Mouse (Mus musculus) heart, adult 2 months (tissue): ENCODE data around the gene Tmem102. TPM values are rescaled to one million over a fixed set of nuclear protein-coding genes. Genes with fewer than 3 reads are reported as not detected.

ENCODE experiments used
- DNase-seq, 2 experiments: peaks; one replicate each; pipeline ENCODE4 v3.0.0; 2021
- H3K27ac ChIP-seq: fragments of 200-600 bp; 2 replicates; pipeline ENCODE4 v1.8.1; 2022
- H3K27me3 ChIP-seq: fragments of 200-500 bp; 2 replicates; pipeline ENCODE4 v1.6.1; 2012; ENCODE audit warnings: mild to moderate bottlenecking, low read length, inconsistent platforms, mixed read lengths; ENCODE audit not compliant: control insufficient read depth, insufficient read depth
- H3K36me3 ChIP-seq: fragments of 200-500 bp; 2 replicates; pipeline ENCODE4 v1.6.1; 2012; ENCODE audit warnings: low read length, inconsistent platforms; ENCODE audit not compliant: control insufficient read depth, insufficient read depth
- H3K4me1 ChIP-seq: fragments of 200-500 bp; 2 replicates; pipeline ENCODE4 v1.6.1; 2011; ENCODE audit warnings: low read length; ENCODE audit not compliant: control insufficient read depth, insufficient read depth
- H3K4me3 ChIP-seq: fragments of 200-600 bp; 2 replicates; pipeline ENCODE4 v1.8.1; 2022
- H3K79me2 ChIP-seq: fragments of 200-500 bp; replicated peaks from 2 replicates; pipeline ENCODE4 v1.6.1; 2012; ENCODE audit warnings: mild to moderate bottlenecking, inconsistent platforms, low read length, moderate library complexity, mixed read lengths; ENCODE audit not compliant: control insufficient read depth, insufficient read depth
- H3K9ac ChIP-seq: fragments of 200-500 bp; 2 replicates; pipeline ENCODE4 v1.6.1; 2012; ENCODE audit warnings: low read depth, mild to moderate bottlenecking, control low read depth, inconsistent platforms, low read length, mixed read lengths
- CTCF ChIP-seq: fragments of 200-600 bp; IDR thresholded peaks from 2 replicates; pipeline ENCODE4 v1.8.1; 2022; ENCODE audit warnings: antibody characterized with exemption, mild to moderate bottlenecking, moderate library complexity
- EP300 ChIP-seq: fragments of 200-500 bp; IDR thresholded peaks from 2 replicates; pipeline ENCODE4 v1.6.1; 2011; ENCODE audit warnings: low read depth, low read length, control low read depth; ENCODE audit not compliant: insufficient read depth
- POLR2A ChIP-seq: fragments of 200-500 bp; IDR thresholded peaks from 2 replicates; pipeline ENCODE4 v1.6.1; 2011; ENCODE audit warnings: mild to moderate bottlenecking, low read depth, low read length, control low read depth; ENCODE audit not compliant: insufficient read depth
- WGBS: fragments of 180-500 bp; shearing (Covaris S2); methylation state at CpG from one replicate; pipeline ENCODE4 v1.1.7; 2018; 5-methylcytosine and 5-hydroxymethylcytosine counted together
- intact Hi-C: fragments of 180-260 bp; cut with DNase I; formaldehyde crosslinking; loops from one replicate; pipeline ENCODE4 v1.15.1; 2025
- polyA plus RNA-seq: library from polyadenylated mRNA; depleted of rRNA; stranded (reverse); fragments of >200 nt; gene quantifications from 2 replicates; pipeline ENCODE4 v1.2.3, GENCODE M21; 2012
- total RNA-seq, 2 experiments: library from RNA; stranded (reverse); gene quantifications; 2 replicates each; pipeline ENCODE4 v1.2.3; 2021

Gene Tmem102
- total and polyA plus RNA-seq, 3 experiments, result 0.25 to 0.47 (median 0.29) TPM

- H3K4me1 ChIP-seq, result no peaks in the 10 kb centered on the region
- H3K27ac ChIP-seq, result no peak overlapping the region
- H3K4me3 ChIP-seq, result no peak overlapping the region
- H3K9ac ChIP-seq, result no peak overlapping the region
- no peak for TF ChIP-seq POLR2A
- TF ChIP-seq EP300, result no peak
- TF ChIP-seq CTCF, result no peak
- DNase-seq, result no peak
- H3K79me2 ChIP-seq, result peaks cover 5% of the 10 kb centered on the region; the same call in 1 of the 2 replicates
- no peaks in the 10 kb centered on the region for H3K27me3 ChIP-seq
- 59% methylated on average over 5 of the region's 5 CpGs for WGBS
- intact Hi-C loops, result no loop called here
- H3K36me3 ChIP-seq, result no peaks in the 10 kb centered on the region
Measured at GRCm38 (mm10) chr11:69774961-69775360, 30.5 kb downstream of the Tmem102 start.

GRCm38 (mm10) chr11:69767625-69767909 lies 37.9 kb downstream of the Tmem102 start:
- H3K27me3 ChIP-seq, result no peaks in the 10 kb centered on the region
- peak in 1 of 2 experiments; percentile 26 for DNase-seq
- peaks cover 11% of the 10 kb centered on the region for H3K4me1 ChIP-seq
- H3K79me2 ChIP-seq, result no peaks in the 10 kb centered on the region; the same call in 1 of the 2 replicates
- intact Hi-C loops, result loop anchor here (2.0 kb wide), 1 partner anchor 35 kb away; no protein-coding TSS in a partner anchor
- no peaks in the 10 kb centered on the region for H3K36me3 ChIP-seq
- TF ChIP-seq CTCF, result no peak
- peak; percentile 43; the same call in 1 of the 2 replicates for TF ChIP-seq POLR2A
- peak overlapping the region; percentile 99 for H3K4me3 ChIP-seq
- H3K27ac ChIP-seq, result peak overlapping the region; percentile 99
- WGBS, result 36% methylated on average over 4 of the region's 4 CpGs
- H3K9ac ChIP-seq, result 0 out of 2 replicates have a peak overlapping the region, but pooled peaks have one; percentile 10

GRCm38 (mm10) chr11:69766872-69767624 lies 38.4 kb downstream of the Tmem102 start:
- H3K27ac ChIP-seq, result peak overlapping the region; percentile 99
- H3K4me1 ChIP-seq, result peaks cover 11% of the 10 kb centered on the region
- intact Hi-C loops, result loop anchor here (2.0 kb wide), 1 partner anchor 36 kb away; no protein-coding TSS in a partner anchor
- 26% methylated on average over 13 of the region's 13 CpGs for WGBS
- H3K4me3 ChIP-seq, result peak overlapping the region; percentile 99
- H3K79me2 ChIP-seq, result no peaks in the 10 kb centered on the region; the same call in 1 of the 2 replicates
- H3K36me3 ChIP-seq, result no peaks in the 10 kb centered on the region
- TF ChIP-seq CTCF, result no peak
- no peak for TF ChIP-seq POLR2A
- H3K27me3 ChIP-seq, result no peaks in the 10 kb centered on the region
- H3K9ac ChIP-seq, result peak overlapping the region; percentile 98
- peak; percentile 36 to 45 for DNase-seq

GRCm38 (mm10) chr11:69766126-69766609 lies 39.3 kb downstream of the Tmem102 start:
- intact Hi-C loops, result loop anchor here (2.0 kb wide), 1 partner anchor 37 kb away; no protein-coding TSS in a partner anchor
- Histone ChIP-seq H3K79me2 (no peaks in the 10 kb centered on the region; the same call in 1 of the 2 replicates), H3K27ac (peak overlapping the region; percentile 99), H3K4me1 (peaks cover 11% of the 10 kb centered on the region), H3K27me3 (no peaks in the 10 kb centered on the region), H3K4me3 (peak overlapping the region; percentile 99), H3K9ac (peak overlapping the region; percentile 98), H3K36me3 (no peaks in the 10 kb centered on the region)
- DNase-seq, result peak; percentile 84 to 86
- TF ChIP-seq CTCF (no peak), POLR2A (no peak; the same call in 1 of the 2 replicates)
- WGBS, result 0% methylated on average over 36 of the region's 37 CpGs

- peak; percentile 72 to 75 for DNase-seq
- TF ChIP-seq CTCF (no peak), POLR2A (peak; percentile 82)
- 15% methylated on average over 43 of the region's 55 CpGs for WGBS
- Histone ChIP-seq H3K27me3 (no peaks in the 10 kb centered on the region), H3K4me3 (peak within 1 kb of the TSS; percentile 99), H3K27ac (peak within 1 kb of the TSS; percentile 99), H3K36me3 (no peaks in the 10 kb centered on the region), H3K79me2 (no peaks in the 10 kb centered on the region; the same call in 1 of the 2 replicates), H3K9ac (peak within 1 kb of the TSS; percentile 98), H3K4me1 (peaks cover 11% of the 10 kb centered on the region)
- intact Hi-C loops, result loop anchor here (2.0 kb wide), 1 partner anchor 37 kb away; no protein-coding TSS in a partner anchor
Measured at GRCm38 (mm10) chr11:69765221-69766125, 40.0 kb downstream of the Tmem102 start, which contains the start of gene Zbtb4. Gene Zbtb4 (plus strand): TSS chr11:69765912.

GRCm38 (mm10) chr11:69763551-69763950 lies 41.9 kb downstream of the Tmem102 start:
- no peaks in the 10 kb centered on the region; the same call in 1 of the 2 replicates for H3K79me2 ChIP-seq
- no peak for TF ChIP-seq EP300
- TF ChIP-seq CTCF, result peak; percentile 46
- H3K4me1 ChIP-seq, result peaks cover 11% of the 10 kb centered on the region
- H3K27ac ChIP-seq, result no peak overlapping the region
- intact Hi-C loops, result no loop called here
- H3K36me3 ChIP-seq, result no peaks in the 10 kb centered on the region
- no peaks in the 10 kb centered on the region for H3K27me3 ChIP-seq
- WGBS, result 77% methylated on average over 7 of the region's 7 CpGs
- H3K9ac ChIP-seq, result no peak overlapping the region
- no peak for DNase-seq
- H3K4me3 ChIP-seq, result no peak overlapping the region
